Mouse (Mus musculus) cortical plate, adult 2 months (tissue): Measurements from ENCODE around the gene Elf5.

Experiments
- CTCF ChIP-seq: fragments of 200-500 bp; IDR thresholded peaks from 2 replicates; pipeline ENCODE4 v1.5.1; 2011; ENCODE audit warnings: mild to moderate bottlenecking, control low read depth, low read length; ENCODE audit not compliant: insufficient read depth; ENCODE audit errors: extremely low read depth
- POLR2A ChIP-seq: fragments of 200-500 bp; IDR thresholded peaks from 2 replicates; pipeline ENCODE4 v1.6.1; 2011; ENCODE audit warnings: mild to moderate bottlenecking, low read length, control low read depth; ENCODE audit not compliant: insufficient read depth; ENCODE audit errors: extremely low read depth

DNA sequence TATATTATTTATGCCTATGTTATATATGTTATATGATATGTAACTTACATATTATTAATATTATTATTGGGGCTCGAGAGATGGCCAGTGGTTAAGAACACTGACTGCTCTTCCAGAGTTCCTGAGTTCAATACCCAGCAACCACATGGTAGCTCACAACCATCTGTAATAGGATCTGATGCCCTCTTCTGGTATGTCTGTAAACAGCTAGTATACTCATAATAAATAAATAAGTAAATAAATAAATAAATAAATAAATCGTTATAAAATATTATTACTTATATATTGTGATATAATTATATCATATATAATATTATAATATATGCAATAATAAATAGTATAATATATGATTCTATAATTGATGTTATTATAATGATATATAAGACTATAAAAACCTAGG, 64.7 kb downstream of the Elf5 start:
- TF ChIP-seq CTCF (no peak), POLR2A (no peak)
